In the genomic region with DNA sequence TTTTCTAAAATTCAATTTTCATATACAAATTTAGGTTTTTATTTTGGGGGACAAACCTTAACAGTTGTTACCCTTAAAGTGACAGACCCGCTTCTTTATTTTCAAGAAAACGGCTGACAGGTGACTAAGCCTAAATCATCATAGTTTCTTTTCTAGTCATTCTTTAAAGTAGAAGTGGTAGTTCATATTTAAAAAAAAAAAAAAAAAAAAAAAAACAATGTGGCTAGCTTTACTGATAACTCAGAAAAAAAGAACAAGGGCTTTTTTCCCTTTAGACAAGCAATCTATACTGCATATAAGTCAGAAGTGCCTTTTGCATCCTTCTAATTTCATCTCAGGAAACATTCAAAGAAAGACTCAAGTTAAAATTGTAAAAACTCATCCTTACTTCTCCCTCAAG, we compare ENCODE assay signal across 17 mouse cellular contexts.
"Had no signal": no experiment of that assay in that cellular context is flagged by ENCODE, and none has a peak within 500 bp of the region (broad histone marks: within the 10 kb centered on the region; RNA-seq: fewer than 3 reads in every experiment).

No protein-coding gene starts in this region.

- H3K27me3 ChIP-seq: neural tube, embryonic 12.5 days; neural tube, embryonic 13.5 days; neural tube, embryonic 15.5 days; stomach, embryonic 15.5 days had no signal

- H3K9ac ChIP-seq: neural tube, embryonic 12.5 days; neural tube, embryonic 13.5 days; neural tube, embryonic 15.5 days; stomach, embryonic 15.5 days had no signal

- H3K4me1 ChIP-seq: neural tube, embryonic 12.5 days; neural tube, embryonic 13.5 days; neural tube, embryonic 15.5 days; stomach, embryonic 15.5 days had no signal

- H3K4me2 ChIP-seq: neural tube, embryonic 12.5 days; neural tube, embryonic 13.5 days; neural tube, embryonic 15.5 days; stomach, embryonic 15.5 days had no signal

- H3K27ac ChIP-seq: neural tube, embryonic 12.5 days; neural tube, embryonic 13.5 days; neural tube, embryonic 15.5 days; stomach, embryonic 15.5 days; stomach, postnatal 0 days had no signal

- H3K9me3 ChIP-seq: neural tube, embryonic 12.5 days; neural tube, embryonic 13.5 days; neural tube, embryonic 15.5 days; stomach, embryonic 15.5 days had no signal

- H3K36me3 ChIP-seq: neural tube, embryonic 12.5 days; neural tube, embryonic 13.5 days; neural tube, embryonic 15.5 days; stomach, embryonic 15.5 days had no signal

- H3K4me3 ChIP-seq: neural tube, embryonic 12.5 days; neural tube, embryonic 13.5 days; neural tube, embryonic 15.5 days; stomach, embryonic 15.5 days had no signal

- DNase-seq: retina, postnatal 1 day; right cerebral cortex, adult 18-20 months; right cerebral cortex, postnatal 14 days; right cerebral cortex, postnatal 25 days; right cerebral cortex, postnatal 4 days; spleen, adult 18-20 months; thymus, adult 18-20 months; thymus, adult 2 months; thymus, postnatal 14 days; thymus, postnatal 25 days; thymus, postnatal 36 days; thymus, postnatal 4 days had no signal
